Mouse (Mus musculus) cerebellum, adult 2 months (tissue): ENCODE results near the gene Slc12a9. TPM values are rescaled to one million over a fixed set of nuclear protein-coding genes. Genes with fewer than 3 reads are reported as not detected.
A peak's percentile ranks its signal among the peaks of the same experiment; 100 is the strongest.

Source experiments
- DNase-seq, 2 experiments: peaks; one replicate each; pipeline ENCODE4 v3.0.0; 2021
- H3K27ac ChIP-seq: fragments of 200-500 bp; 2 replicates; pipeline ENCODE4 v1.5.1; 2012; ENCODE audit warnings: low read length, control low read depth, inconsistent platforms; ENCODE audit not compliant: insufficient read depth
- H3K27me3 ChIP-seq: fragments of 200-500 bp; 2 replicates; pipeline ENCODE4 v1.6.1; 2012; ENCODE audit warnings: inconsistent platforms, mild to moderate bottlenecking, low read length, moderate library complexity; ENCODE audit not compliant: control insufficient read depth, insufficient read depth
- H3K4me1 ChIP-seq: fragments of 200-500 bp; 2 replicates; pipeline ENCODE4 v1.6.1; 2011; ENCODE audit warnings: low read length; ENCODE audit not compliant: control insufficient read depth, insufficient read depth
- H3K4me3 ChIP-seq: fragments of 200-500 bp; replicated peaks from 2 replicates; pipeline ENCODE3; 2011; ENCODE audit warnings: mild to moderate bottlenecking, low read depth, low read length, control low read depth; ENCODE audit not compliant: insufficient read depth
- CTCF ChIP-seq: fragments of 200-500 bp; IDR thresholded peaks from 2 replicates; pipeline ENCODE4 v1.5.1; 2011; ENCODE audit warnings: low read depth, mild to moderate bottlenecking, control low read depth, low read length, moderate library complexity, borderline replicate concordance; ENCODE audit not compliant: insufficient read depth
- POLR2A ChIP-seq: fragments of 200-500 bp; IDR thresholded peaks from 2 replicates; pipeline ENCODE4 v1.6.1; 2011; ENCODE audit warnings: low read length, control low read depth, borderline replicate concordance; ENCODE audit not compliant: insufficient read depth
- WGBS: fragments of 180-500 bp; shearing (Covaris S2); methylation state at CpG from one replicate; pipeline ENCODE4 v1.1.7; 2018; 5-methylcytosine and 5-hydroxymethylcytosine counted together
- polyA plus RNA-seq: library from polyadenylated mRNA; depleted of rRNA; stranded (reverse); fragments of >200 nt; gene quantifications from 2 replicates; pipeline ENCODE4 v1.2.3, GENCODE M21; 2012

Gene Slc12a9
- polyA plus RNA-seq, 1 experiment, result 31.0 TPM

GRCm38 (mm10) chr5:137335066-137335465 is 1.7 kb upstream of the Slc12a9 start:
- Histone ChIP-seq H3K27ac (no peak overlapping the region), H3K27me3 (no peaks in the 10 kb centered on the region), H3K4me1 (0 out of 2 replicates have a peak, but pooled peaks cover 7% of the 10 kb centered on the region), H3K4me3 (no peak overlapping the region)
- no peak for TF ChIP-seq POLR2A
- no peak for TF ChIP-seq CTCF
- WGBS, result 49% methylated on average over 6 of the region's 6 CpGs
- no peak for DNase-seq

GRCm38 (mm10) chr5:137334317-137334716 is 920 bp upstream of the Slc12a9 start:
- TF ChIP-seq CTCF (no peak), POLR2A (no peak)
- DNase-seq, result no peak
- Histone ChIP-seq H3K27ac (no peak overlapping the region), H3K4me3 (no peak overlapping the region), H3K4me1 (0 out of 2 replicates have a peak, but pooled peaks cover 3% of the 10 kb centered on the region), H3K27me3 (no peaks in the 10 kb centered on the region)
- 38% methylated on average over 10 of the region's 10 CpGs for WGBS

GRCm38 (mm10) chr5:137332857-137333511 is 413 bp downstream of the Slc12a9 start:
- Histone ChIP-seq H3K27ac (no peak overlapping the region; the same call in 1 of the 2 replicates), H3K27me3 (no peaks in the 10 kb centered on the region), H3K4me1 (0 out of 2 replicates have a peak, but pooled peaks cover 3% of the 10 kb centered on the region), H3K4me3 (peak overlapping the region; percentile 71)
- DNase-seq, result no peak
- no peak for TF ChIP-seq POLR2A
- no peak for TF ChIP-seq CTCF
- 15% methylated on average over 15 of the region's 15 CpGs for WGBS

- Histone ChIP-seq H3K4me1 (no peaks in the 10 kb centered on the region), H3K27me3 (no peaks in the 10 kb centered on the region), H3K27ac (no peak overlapping the region), H3K4me3 (no peak overlapping the region)
- DNase-seq, result no peak
- 76% methylated on average over 7 of the region's 7 CpGs for WGBS
- TF ChIP-seq POLR2A (no peak), CTCF (no peak)
Observed at GRCm38 (mm10) chr5:137330910-137331309, 2.5 kb downstream of the Slc12a9 start.

GRCm38 (mm10) chr5:137320996-137321395 is 12.4 kb downstream of the Slc12a9 start:
- no peak for TF ChIP-seq CTCF
- no peak for TF ChIP-seq POLR2A
- peaks cover 4% of the 10 kb centered on the region for H3K4me1 ChIP-seq
- 89% methylated on average over 3 of the region's 3 CpGs for WGBS
- H3K4me3 ChIP-seq, result no peak overlapping the region
- no peaks in the 10 kb centered on the region; the same call in 1 of the 2 replicates for H3K27me3 ChIP-seq
- no peak overlapping the region for H3K27ac ChIP-seq
- DNase-seq, result no peak

GRCm38 (mm10) chr5:137318570-137318969 is 14.8 kb downstream of the Slc12a9 start:
- no peak for DNase-seq
- TF ChIP-seq POLR2A (no peak), CTCF (no peak)
- Histone ChIP-seq H3K4me1 (peaks cover 4% of the 10 kb centered on the region), H3K27ac (no peak overlapping the region), H3K27me3 (no peaks in the 10 kb centered on the region; the same call in 1 of the 2 replicates), H3K4me3 (no peak overlapping the region)
- 95% methylated on average over 1 of the region's 1 CpGs for WGBS

- TF ChIP-seq CTCF (no peak), POLR2A (no peak)
- Histone ChIP-seq H3K27me3 (no peaks in the 10 kb centered on the region; the same call in 1 of the 2 replicates), H3K4me1 (no peaks in the 10 kb centered on the region), H3K4me3 (no peak overlapping the region), H3K27ac (no peak overlapping the region)
- no peak for DNase-seq
- WGBS, result 90% methylated on average over 8 of the region's 8 CpGs
Observed at GRCm38 (mm10) chr5:137317361-137317760, 16.0 kb downstream of the Slc12a9 start.

GRCm38 (mm10) chr5:137315084-137315903 is 18.1 kb downstream of the Slc12a9 start:
- H3K4me1 ChIP-seq, result no peaks in the 10 kb centered on the region
- H3K27ac ChIP-seq, result no peak overlapping the region
- H3K27me3 ChIP-seq, result no peaks in the 10 kb centered on the region
- no peak for DNase-seq
- no peak for TF ChIP-seq POLR2A
- no peak for TF ChIP-seq CTCF
- 39% methylated on average over 30 of the region's 30 CpGs for WGBS
- no peak overlapping the region for H3K4me3 ChIP-seq
